Mouse (Mus musculus): ENCODE data around the gene Dpp6.

The Dpp6 gene

DNA sequence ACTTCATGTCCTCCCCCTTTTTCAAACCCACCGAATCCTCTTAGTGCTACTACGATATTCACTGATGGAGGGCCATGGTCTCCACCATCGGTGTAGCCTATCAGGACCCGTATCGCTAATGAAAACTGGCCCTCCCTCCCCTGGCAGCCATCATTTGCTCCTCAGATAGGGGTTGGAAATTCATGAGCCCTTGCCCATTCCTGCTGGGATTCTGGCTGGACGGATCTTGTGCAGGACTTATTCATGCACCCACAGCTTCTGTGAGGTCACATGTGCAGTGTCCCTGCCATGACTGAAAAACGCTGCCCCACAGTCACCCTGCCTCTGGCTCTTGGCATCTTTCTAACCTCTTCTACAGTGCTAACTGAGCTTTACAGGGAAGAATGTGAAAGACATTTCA, 475.2 kb downstream of the Dpp6 start:
- no peak for DNase-seq (ENCODE audit: low spot score)

DNA sequence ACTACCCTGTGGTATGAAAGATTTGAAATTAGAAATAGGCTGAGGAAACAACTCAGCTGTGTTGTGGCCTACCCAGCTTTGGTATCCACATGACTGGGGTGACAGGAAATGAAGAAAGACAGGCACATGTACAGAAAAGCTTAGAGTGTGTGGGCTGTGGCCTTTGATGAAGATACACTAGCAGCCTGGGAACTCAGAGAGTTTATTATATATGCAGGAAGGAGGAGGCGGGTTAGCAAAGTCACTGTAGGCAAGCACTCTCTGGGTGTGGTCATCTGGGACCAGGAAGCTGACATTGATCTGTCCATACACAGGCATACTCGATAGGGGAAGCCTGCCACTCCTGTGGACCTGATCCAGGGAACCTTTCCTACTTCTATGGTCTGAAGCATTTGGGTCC, 487.1 kb downstream of the Dpp6 start:
- DNase-seq (ENCODE audit: low spot score) = no peak

DNA sequence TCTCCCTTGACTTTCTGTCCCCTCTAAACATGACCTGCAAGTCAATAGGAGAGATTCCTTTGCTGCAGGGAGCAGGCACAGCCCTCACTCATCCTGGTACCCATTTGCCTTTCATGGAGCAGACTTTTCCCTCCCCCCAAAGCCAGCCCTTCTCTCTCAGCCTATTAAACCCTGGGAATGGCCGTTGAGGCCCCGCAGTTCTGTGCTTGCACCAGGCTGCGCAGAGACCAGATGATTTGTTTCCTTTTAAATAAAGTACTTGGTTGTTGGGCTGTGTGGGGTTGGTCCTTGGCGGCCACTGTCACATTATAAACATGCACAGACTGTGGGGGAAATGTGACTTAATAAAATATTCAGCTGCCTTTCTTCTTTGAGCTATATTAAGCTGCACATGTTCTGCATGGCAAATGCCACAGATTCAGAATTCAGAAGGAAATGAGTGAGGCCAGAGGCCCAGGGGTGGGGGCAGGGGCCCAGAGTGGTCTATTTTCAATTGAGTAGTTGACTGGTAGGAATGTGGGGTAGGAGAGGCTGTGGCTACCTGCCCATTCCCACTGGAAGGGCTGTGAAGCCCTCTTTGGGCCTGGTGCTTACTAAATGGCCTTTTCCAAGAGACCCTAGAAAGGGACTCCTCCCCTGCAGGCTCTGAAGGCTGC, 489.6 kb downstream of the Dpp6 start:
- no peak for DNase-seq (ENCODE audit: low spot score)

DNA sequence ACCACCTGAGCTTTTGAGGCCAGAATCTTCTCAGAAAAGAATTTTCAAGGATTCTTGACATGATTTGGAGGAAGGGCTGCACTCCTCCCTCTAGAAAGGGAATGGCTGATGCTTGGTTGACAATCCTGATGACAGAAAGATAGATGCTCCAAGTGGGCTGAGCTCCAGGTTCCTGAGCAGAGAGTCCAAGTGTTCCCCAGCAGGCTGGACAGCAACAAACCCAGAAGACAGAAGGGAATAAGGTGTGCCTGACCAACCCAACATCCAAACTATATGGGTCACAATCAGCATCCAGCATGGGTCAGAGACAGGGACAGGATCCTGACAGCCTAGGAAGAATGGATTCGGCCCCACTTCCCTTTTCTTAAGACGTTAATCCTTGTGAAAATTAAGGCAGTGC, 493.2 kb downstream of the Dpp6 start:
- DNase-seq (ENCODE audit: low spot score) = no peak

DNA sequence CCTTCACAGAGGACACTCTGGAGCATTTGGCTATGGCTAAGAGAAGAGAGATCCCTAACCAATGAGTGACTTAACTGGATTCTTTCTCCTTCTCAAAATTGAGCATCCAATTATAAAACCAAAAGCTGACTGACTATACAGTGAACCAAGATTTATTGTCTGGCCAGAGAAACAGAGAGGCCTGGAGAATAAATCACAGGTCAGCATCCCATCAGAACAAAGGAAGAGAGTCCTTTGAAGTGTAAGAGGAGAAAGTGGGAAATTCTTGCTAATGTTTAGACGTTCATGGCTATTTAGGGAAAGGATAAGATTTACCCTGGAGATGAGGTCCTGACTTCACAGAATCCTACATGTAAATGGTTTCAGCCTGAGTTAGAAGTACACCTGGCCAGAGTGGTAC, 499.7 kb downstream of the Dpp6 start:
- DNase-seq (ENCODE audit: low spot score) = no peak

DNA sequence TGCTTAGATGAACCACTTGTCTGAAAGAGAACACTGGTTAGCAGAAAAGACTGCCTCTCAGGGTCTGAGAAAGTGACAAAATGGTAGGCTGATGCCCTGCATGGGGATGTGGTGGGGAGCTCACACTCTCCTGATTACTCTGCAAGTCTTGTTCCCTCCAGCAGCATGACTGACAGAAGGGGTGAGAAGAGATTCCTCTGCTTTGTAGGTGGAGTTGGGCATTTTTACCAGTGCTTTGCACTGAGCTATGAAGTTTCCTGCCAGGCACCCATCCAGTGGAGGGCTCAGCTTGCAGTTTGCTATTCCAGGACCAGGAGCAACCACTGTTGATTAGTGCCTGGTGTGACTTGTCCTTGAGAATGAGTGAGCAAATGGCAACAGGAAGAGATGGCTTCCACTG, 500.3 kb downstream of the Dpp6 start:
- no peak for DNase-seq (ENCODE audit: low spot score)

DNA sequence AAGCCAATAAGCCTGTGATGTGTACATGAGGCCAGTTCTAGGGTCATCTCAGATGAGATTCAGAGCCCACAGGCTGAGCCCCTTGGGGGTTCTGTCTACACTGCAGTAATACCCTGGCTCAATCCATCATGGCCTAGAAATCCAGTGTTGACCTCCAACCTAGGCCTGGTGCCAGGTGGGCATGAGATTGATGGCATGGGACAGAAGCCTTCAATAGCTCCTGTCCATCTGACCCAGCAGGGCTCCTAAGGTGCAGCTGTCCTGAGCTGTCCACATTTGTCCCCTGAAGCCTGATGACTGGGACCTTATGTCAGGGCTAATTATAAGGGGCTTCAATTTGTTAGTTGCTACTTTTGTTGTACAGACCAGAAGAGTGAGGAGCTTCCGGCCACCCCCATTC, 500.8 kb downstream of the Dpp6 start:
- no peak for DNase-seq (ENCODE audit: low spot score)

DNA sequence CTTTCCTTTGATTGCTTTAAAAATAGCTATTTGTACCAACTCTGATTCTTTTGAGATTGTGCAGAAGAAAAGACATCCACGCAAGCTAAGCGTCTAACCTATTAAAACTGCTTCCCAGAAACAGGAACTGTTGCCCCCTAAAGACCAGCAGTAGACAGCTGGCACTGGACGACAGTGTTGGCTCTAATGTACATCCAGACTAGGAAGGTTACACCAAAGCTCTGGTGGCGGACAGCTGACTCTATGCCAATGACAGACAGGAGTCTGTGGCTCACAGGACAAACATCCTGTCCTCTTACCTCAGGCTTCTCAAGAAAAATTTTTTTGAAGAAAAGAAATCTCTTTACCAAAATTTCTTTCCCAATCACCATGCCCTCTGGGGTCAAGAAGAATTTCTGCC, 502.7 kb downstream of the Dpp6 start:
- no peak for DNase-seq (ENCODE audit: low spot score)

DNA sequence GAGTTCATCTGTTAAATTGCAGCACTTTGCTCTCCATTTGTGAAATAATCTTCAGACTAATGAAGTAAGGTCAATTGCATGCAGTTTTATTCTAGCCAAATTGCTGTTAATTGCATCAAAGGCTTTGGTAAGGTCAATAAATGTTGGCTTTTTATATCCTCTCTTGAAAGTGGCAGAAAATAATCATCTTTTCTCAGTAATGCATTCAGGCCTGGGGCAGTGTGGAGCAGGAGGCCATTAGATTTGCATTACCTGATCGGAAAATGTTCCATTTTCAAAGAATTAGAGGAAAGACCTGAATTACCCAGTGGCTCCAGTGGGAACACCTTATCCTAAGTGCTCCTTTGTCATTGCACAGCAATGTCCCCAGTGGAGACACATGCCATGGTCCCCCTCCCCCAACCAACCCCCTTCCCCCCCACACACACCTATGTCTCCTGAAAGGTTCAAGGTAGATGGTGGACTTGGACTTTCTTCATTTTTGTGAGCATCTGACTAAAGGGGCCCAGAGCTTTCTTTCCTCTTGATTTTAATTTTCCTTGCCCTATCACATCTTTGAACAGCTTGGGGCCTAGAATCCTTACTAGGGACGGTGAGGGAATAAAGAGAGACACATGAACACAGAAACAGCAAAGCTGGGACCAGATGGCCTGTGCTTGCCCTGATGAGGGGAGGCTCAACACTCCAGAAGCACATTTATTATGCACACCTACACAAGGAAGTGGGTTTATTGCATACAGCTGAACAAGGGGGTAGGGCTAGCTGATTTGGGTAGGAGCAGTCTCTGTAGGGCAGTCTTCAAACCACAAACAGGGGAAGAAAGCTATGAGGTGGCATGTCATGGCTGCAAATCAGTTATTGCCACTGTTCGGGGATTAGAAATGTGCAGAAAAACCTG, 506.1 kb downstream of the Dpp6 start:
- no peak for DNase-seq (ENCODE audit: low spot score)

DNA sequence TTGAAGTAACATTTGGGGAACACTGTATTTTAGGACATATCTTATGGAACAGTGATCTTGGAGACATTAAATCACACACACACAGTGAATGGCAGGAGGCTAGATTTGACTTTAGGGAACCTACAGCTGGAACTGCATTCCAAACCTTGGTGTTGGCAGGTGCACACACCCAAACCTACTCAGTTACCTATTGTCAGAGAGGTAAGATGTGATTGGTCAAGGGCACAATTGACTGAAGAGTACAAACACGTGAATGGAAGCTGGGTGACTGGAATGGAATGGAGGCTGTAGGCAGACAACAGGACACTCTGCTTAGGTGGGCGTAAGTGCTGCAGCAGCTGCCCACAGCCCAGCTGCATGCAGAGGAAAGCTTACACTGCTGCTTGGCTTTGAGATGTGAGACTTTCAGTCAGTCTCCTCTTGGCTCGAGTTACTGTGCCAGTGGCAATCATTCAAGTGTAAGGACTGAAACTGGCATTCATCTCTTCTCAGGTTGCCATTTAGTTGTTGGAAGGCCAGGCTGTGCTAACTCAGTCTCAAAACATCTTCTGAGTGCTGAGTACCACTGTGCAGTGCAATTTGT, 507.4 kb downstream of the Dpp6 start:
- DNase-seq (ENCODE audit: low spot score) = no peak

DNA sequence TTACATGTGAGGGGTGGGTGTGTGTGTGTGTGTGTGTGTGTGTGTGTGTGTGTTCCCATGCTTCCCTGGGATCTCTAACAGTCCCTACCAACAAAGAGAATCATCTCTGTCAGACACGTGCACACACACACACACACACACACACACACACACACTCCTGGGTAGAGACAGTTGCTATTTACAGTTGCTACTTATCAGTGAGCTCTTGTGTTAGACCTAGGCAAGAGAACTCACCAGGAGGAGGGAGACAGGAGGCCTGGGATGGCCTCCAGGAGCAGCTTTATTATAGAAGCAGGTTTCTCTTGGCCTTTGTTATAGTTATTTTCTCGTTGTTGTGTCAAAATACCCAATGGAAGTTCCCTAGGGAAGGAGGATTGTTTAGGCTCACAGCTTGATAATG, 519.7 kb downstream of the Dpp6 start:
- DNase-seq (ENCODE audit: low spot score) = no peak

DNA sequence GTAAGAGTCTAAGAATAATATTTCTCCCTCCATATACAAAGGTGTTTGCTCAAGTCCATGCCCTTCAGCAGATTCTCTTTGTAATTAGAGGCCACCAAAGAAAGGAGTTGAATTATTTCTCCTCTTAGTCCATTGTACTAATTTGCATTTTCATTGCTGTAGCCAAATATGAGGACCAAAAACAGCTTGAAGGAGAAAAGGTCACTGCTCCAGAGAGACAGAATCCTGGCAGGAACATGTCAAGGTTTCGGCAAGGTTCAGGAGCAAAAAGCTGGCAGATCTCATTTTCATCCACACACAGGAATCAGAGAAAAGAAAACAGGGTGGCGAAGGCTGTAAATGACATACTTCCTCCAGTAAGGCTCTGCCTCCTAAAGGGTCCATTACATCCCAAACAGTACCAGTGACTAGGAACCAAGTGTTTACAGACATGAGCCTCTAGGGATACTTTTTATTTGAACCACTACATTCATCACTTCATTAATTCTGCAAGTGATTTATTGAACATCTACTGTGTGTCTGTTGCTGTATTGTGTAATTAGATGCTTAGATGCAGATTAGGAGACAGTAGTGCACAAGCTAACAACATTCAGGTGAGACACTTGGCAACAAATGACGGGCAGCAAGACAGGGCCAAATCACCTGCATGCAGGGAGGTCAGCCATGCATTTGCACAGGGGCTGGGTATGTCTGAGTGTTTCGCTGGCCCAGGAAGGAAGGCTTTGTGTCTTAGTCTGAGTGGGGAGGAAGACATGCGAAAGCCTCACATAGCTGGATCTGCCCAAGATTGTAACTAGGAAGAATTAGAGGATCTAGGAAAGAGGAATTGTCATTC, 522.4 kb downstream of the Dpp6 start:
- no peak for DNase-seq (ENCODE audit: low spot score)

DNA sequence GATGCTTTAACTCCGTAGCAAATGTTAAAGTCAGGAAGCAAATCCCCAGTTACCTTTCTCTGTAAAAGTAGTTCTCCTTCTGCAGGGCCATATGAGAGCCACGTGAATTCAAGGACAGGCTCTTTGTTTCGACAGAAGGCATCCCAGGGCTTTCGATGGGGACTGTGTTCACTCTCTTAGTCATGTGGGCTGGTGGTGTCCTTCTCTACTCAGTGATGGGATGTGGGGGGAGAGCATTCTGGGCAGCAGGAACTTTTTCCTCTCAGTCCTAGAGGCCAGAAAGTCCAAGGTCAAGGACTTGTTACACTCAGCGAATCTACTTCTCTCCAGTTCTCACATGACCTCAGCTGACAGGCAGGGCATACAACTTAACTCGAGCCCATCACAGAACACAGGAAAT, 525.3 kb downstream of the Dpp6 start:
- DNase-seq (ENCODE audit: low spot score) = no peak

DNA sequence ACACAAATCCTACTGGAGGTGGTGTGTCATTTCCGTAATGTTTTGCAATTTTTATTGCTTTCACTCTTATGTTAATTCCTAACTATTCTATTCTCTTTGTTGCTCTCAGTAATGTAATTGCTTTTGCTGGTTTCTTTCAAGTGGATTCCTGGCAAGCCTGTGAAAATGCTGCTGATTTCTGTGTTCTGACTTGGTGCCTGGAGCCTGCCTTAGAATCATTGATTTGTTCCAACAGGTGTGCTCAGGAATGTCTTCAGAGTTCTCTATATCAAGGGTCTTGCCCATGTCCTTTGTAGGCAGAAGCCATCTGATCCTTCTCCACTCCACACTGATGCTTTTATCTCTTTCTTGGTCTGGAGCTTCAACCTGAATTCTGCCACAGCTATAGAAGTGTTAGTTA, 526.6 kb downstream of the Dpp6 start:
- no peak for DNase-seq (ENCODE audit: low spot score)

DNA sequence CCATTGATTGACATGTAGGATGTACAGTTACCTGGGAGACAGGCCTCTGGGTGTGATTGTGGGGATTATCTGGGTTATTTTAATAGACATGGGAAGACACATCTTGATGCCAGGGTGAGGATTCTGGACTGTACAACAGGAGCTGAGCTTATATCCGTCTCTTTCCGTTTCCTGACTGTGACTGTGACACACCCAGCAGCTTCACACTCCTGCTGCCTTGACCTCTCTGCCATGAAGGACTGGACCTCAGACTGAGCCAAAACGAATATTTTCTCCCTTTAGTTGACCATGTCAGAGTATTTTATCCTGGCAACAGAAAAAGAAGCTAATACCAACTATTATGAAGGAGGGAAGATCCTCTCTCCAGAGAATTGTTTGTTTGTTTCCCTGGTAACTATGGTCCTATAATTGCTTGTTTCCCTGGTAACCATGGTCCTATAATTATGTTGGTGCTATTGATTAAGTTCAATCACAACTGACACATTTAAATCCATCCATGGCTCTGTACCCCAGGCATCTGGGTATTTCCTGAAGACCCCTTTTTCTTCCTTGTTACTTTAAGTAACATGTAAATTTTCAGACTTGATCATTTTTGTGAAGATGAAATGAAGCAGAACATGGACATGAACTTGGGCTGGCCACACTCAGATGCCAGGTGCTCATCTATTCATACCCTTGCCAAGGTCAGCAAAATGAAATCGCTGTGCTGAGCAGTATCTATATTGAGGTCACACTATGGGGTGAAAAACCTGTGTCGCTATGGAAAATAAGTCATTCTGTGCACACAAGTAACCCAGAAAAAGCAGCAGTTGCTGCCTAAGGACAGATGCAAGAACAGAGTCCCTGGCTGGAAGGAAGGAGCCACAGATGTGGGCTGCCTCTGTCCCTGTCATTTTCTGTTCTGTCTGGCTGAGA, 531.4 kb downstream of the Dpp6 start:
- peak; percentile 13 for DNase-seq (ENCODE audit: low spot score)

DNA sequence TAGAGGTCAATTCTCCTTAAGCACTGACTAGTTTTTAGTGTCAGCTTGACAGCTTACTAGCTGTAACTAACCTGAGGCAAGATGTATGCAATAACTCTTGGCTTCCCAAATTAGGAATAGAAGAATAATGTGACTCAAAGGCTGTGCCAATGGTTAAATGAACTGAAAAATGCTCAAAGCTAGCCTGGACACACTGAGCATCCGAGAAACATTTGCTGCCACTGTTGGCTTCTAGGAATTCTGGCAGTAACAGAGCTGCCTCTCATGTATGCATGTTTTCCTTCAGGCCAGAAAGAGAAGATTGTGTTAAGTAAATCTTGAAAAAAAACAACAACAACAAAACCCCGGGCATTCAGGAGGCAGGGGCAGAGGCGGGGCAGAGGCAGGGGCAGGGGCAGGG, 540.6 kb downstream of the Dpp6 start:
- DNase-seq (ENCODE audit: low spot score) = no peak

DNA sequence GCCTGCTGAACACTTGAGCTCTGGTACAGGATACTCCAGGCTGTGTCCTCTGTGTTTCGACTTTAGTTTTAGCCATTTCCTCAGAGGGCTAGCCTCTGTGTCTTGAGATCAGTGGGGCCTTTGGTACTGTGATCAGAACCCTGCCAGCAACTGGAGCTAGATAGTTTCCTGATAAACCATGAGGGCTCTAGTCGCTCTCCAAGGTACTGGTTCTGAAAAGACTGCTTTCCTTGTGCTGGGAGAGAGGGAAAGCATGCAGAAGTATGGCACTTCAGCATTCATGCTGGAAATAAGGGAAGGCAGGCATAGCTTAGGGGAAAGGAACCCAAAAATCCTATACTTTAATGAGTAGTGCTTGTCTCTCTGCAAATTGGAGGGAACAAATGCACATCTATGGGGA, 548.9 kb downstream of the Dpp6 start:
- DNase-seq (ENCODE audit: low spot score) = peak; percentile 26

DNA sequence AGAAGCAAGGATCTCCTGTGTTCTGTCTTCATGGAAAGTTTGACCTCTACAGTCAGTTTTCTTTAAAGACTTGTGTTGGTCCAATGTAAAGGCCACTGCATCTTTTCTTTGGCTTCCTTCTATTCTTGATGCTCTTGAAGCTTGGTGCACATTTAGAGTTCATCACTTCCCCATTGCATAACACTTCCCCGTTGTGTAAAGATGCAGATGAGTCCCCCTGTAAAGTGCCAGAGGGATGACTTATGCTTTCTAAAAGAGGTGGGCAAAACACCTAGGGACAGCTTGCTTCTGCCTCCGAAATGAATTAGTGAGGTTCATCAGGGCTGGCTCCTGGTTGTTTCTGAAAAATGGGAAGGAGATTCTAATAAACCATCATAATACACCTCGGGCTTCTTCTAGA, 553.8 kb downstream of the Dpp6 start:
- no peak for DNase-seq (ENCODE audit: low spot score)

DNA sequence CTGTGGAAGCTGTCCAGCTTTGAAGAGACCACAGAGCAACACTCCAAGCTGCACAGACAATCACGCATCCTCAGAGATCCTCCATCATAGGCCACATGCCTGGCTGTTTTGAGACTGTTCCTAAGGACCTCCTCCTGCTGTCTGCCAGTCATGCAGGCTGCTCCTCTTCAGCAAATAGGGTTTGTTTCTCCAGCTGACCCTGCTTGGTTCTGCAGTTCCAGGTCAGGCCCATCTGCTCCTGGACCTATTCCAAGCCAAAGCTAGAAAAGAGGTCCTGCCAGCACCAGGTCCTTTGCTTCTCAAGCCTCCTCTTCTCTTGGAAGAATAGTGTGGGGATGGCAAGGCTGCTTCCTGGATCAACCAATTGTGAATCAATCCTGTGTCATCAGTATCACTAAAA, 556.9 kb downstream of the Dpp6 start:
- no peak for DNase-seq (ENCODE audit: low spot score)

DNA sequence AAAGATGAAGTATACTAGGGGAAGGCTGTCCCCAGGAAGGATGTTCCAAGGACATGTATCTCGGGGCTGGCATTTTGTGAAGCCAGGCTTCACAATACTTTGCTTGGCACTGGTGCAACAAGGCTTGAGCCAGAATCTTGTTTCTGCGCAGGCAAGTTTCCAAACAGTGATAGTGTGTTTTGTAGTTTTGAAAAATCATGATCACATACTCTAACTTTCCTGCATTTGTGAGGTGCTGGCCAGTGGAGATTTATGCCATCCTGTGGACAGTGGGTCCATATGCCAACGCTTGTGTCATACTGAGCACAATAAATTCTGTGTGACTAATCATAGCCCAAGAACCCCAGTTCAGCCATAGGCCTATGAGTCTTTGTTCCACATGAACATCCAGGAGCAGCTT, 558.8 kb downstream of the Dpp6 start:
- DNase-seq (ENCODE audit: low spot score) = no peak

DNA sequence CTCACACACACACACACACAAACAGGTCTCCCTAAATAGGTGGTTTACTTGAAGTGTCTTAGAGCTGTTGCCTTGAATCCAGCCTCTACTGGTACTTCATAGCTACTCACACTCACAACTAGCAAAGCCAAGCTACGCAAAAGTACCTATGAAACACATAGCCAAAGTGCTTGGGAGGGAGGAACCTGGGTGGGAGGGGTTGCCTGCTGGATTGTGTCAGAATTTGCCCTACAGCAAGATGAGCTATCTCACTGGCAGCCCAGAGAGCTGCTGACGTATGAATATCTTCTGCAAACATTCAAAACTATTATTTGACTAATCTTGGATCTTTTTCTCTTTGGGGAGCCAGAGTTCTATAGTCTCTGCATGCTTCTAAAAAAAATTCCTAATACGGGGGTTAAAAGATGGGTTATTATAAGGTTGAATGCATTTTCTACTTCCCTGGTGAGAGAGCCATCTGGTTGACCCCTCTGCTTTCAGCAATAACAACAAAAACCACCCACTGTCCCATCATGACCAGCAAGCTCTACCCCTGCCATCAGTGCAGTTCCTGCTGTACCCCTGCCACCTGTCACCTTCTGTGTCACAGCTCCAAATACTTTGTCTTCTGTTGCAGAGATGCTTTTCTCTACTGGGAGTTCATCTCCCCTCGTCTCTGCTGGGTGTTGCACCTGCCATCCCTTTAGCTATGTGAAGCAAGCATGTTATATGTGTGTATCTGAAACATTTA, 563.8 kb downstream of the Dpp6 start:
- no peak for DNase-seq (ENCODE audit: low spot score)
